Mouse (Mus musculus) limb, embryonic 10.5 days (tissue): ENCODE measurements at regions not wholly inside any gene's neighbourhood (a gene's known extent, or its start where the extent isn't known, plus 50 kb on each side); places are given as distances from the start of the nearest gene placed in this dataset.

ENCODE experiments used
- DNase-seq: peaks from one replicate; pipeline ENCODE4 v3.0.0-alpha.2; 2017; ENCODE audit warnings: low spot score
- H3K27ac ChIP-seq: fragments of 300-500 bp; sonication (generic); 2 replicates; pipeline ENCODE4 v1.5.1; 2016; ENCODE audit warnings: mild to moderate bottlenecking
- H3K27me3 ChIP-seq: fragments of 300-500 bp; sonication (generic); 2 replicates; pipeline ENCODE4 v1.6.1; 2016; ENCODE audit warnings: low read depth, mild to moderate bottlenecking; ENCODE audit not compliant: poor library complexity, severe bottlenecking
- H3K36me3 ChIP-seq: fragments of 300-500 bp; sonication (generic); 2 replicates; pipeline ENCODE4 v1.6.1; 2016; ENCODE audit warnings: mild to moderate bottlenecking, moderate library complexity
- H3K4me1 ChIP-seq: fragments of 300-500 bp; sonication (generic); 2 replicates; pipeline ENCODE4 v1.6.1; 2016
- H3K4me3 ChIP-seq: fragments of 300-500 bp; sonication (generic); 2 replicates; pipeline ENCODE4 v1.5.1; 2016; ENCODE audit warnings: mild to moderate bottlenecking, moderate library complexity
- H3K9me3 ChIP-seq: fragments of 300-500 bp; sonication (generic); replicated peaks from 2 replicates; pipeline ENCODE4 v1.6.1; 2016; ENCODE audit warnings: mild to moderate bottlenecking
- WGBS: fragments of 180-500 bp; shearing (Covaris S2); methylation state at CpG from one replicate; pipeline ENCODE4 v1.1.7; 2016; 5-methylcytosine and 5-hydroxymethylcytosine counted together

DNA sequence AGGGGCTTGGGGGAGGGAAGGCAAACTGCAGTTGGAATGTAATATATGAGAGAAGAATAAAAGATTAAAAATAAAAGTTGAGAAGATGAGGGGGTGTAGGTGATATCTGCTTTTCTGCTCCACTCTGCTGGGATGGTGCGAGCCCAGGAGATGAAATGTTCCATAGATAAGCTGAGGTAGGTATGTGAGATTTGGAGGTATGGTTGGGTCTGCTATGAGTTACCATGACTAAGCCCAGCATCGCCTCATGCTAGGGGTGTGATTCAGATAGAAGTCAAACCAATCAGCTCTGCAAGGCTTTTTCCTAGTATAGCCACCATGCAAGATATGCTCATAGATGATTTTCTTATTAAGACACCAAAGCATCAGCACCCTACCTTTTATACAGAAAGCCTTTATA, 312.3 kb downstream of the Nucb2 start:
- no peaks in the 10 kb centered on the region for H3K4me1 ChIP-seq
- no peak overlapping the region for H3K27ac ChIP-seq
- no peaks in the 10 kb centered on the region for H3K9me3 ChIP-seq
- no peaks in the 10 kb centered on the region for H3K27me3 ChIP-seq
- no peak for DNase-seq
- no peaks in the 10 kb centered on the region for H3K36me3 ChIP-seq
- WGBS, result 95% methylated on average over 2 of the region's 2 CpGs
- no peak overlapping the region for H3K4me3 ChIP-seq

- no peak for DNase-seq
- Histone ChIP-seq H3K4me3 (no peak overlapping the region), H3K9me3 (no peaks in the 10 kb centered on the region), H3K4me1 (no peaks in the 10 kb centered on the region), H3K27me3 (no peaks in the 10 kb centered on the region), H3K36me3 (no peaks in the 10 kb centered on the region), H3K27ac (no peak overlapping the region)
- 88% methylated on average over 7 of the region's 7 CpGs for WGBS
Measured at GRCm38 (mm10) chr7:116817991-116818390, 313.8 kb downstream of the Nucb2 start.

DNA sequence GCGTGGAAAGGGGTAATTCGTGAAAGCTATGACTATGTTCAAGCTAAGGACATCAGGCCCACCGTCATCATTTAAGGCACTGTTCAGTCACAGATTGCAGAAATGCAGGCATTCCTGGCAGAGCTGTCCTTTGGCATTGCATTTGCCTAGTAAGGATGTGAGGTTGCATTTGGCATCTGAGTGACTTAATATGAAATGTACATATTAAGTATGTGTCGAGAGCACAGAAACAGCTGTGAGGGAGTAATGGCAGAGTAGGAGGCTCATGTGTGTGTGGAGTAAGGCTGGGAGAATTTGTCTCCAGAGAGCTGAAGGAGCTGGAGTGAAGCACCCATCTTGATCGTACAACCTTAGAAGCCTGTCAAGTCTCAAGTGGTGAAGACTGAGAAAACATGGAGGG, 316.4 kb downstream of the Nucb2 start:
- Histone ChIP-seq H3K36me3 (no peaks in the 10 kb centered on the region), H3K4me3 (no peak overlapping the region), H3K27me3 (no peaks in the 10 kb centered on the region), H3K27ac (no peak overlapping the region), H3K4me1 (no peaks in the 10 kb centered on the region), H3K9me3 (no peaks in the 10 kb centered on the region)
- DNase-seq, result no peak
- WGBS, result 89% methylated on average over 5 of the region's 5 CpGs

- no peaks in the 10 kb centered on the region for H3K9me3 ChIP-seq
- 28% methylated on average over 3 of the region's 3 CpGs for WGBS
- H3K4me1 ChIP-seq, result peaks cover 10% of the 10 kb centered on the region
- H3K27ac ChIP-seq, result no peak overlapping the region
- H3K27me3 ChIP-seq, result no peaks in the 10 kb centered on the region
- DNase-seq, result no peak
- H3K36me3 ChIP-seq, result no peaks in the 10 kb centered on the region
- H3K4me3 ChIP-seq, result no peak overlapping the region
Measured at GRCm38 (mm10) chr7:116842894-116843293, 338.7 kb downstream of the Nucb2 start.

GRCm38 (mm10) chr7:116847846-116848730, 343.9 kb downstream of the Nucb2 start:
- DNase-seq, result no peak
- Histone ChIP-seq H3K4me1 (peaks cover 3% of the 10 kb centered on the region), H3K36me3 (no peaks in the 10 kb centered on the region), H3K27me3 (no peaks in the 10 kb centered on the region), H3K27ac (no peak overlapping the region), H3K9me3 (no peaks in the 10 kb centered on the region), H3K4me3 (no peak overlapping the region)
- WGBS, result 86% methylated on average over 17 of the region's 17 CpGs

DNA sequence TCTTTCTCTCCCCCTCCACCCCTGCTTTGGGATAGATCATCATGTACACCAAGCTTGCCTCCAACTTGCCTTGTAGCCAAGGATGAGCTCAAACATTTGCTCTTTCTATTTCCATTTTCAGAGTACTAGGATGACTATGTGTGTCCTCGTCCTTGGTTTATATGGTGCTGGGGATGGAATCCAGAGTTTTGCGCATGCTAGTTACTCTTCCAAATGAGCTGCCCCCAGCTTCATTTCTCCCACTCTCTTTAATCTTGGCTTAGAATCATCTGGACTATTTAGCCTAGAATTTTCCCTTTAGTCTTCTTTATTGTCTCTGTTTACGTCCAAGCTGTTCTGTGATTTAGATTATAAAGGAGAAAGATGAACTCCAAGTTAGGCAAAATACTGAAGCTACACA, 349.2 kb downstream of the Nucb2 start:
- H3K4me3 ChIP-seq, result no peak overlapping the region
- no peak overlapping the region for H3K27ac ChIP-seq
- H3K4me1 ChIP-seq, result peaks cover 4% of the 10 kb centered on the region
- no peaks in the 10 kb centered on the region for H3K9me3 ChIP-seq
- no peaks in the 10 kb centered on the region for H3K27me3 ChIP-seq
- 95% methylated on average over 3 of the region's 3 CpGs for WGBS
- DNase-seq, result no peak
- H3K36me3 ChIP-seq, result no peaks in the 10 kb centered on the region

- H3K27ac ChIP-seq, result no peak overlapping the region
- H3K9me3 ChIP-seq, result no peaks in the 10 kb centered on the region
- H3K36me3 ChIP-seq, result no peaks in the 10 kb centered on the region
- 65% methylated on average over 5 of the region's 5 CpGs for WGBS
- H3K4me1 ChIP-seq, result peaks cover 13% of the 10 kb centered on the region
- no peaks in the 10 kb centered on the region for H3K27me3 ChIP-seq
- no peak for DNase-seq
- H3K4me3 ChIP-seq, result no peak overlapping the region
Measured at GRCm38 (mm10) chr7:116857141-116857540, 353.0 kb downstream of the Nucb2 start.

GRCm38 (mm10) chr7:116857744-116858143, 353.6 kb downstream of the Nucb2 start:
- Histone ChIP-seq H3K27ac (no peak overlapping the region), H3K9me3 (no peaks in the 10 kb centered on the region), H3K4me1 (peaks cover 13% of the 10 kb centered on the region), H3K4me3 (no peak overlapping the region), H3K27me3 (no peaks in the 10 kb centered on the region), H3K36me3 (no peaks in the 10 kb centered on the region)
- DNase-seq, result no peak
- WGBS, result 63% methylated on average over 4 of the region's 4 CpGs

DNA sequence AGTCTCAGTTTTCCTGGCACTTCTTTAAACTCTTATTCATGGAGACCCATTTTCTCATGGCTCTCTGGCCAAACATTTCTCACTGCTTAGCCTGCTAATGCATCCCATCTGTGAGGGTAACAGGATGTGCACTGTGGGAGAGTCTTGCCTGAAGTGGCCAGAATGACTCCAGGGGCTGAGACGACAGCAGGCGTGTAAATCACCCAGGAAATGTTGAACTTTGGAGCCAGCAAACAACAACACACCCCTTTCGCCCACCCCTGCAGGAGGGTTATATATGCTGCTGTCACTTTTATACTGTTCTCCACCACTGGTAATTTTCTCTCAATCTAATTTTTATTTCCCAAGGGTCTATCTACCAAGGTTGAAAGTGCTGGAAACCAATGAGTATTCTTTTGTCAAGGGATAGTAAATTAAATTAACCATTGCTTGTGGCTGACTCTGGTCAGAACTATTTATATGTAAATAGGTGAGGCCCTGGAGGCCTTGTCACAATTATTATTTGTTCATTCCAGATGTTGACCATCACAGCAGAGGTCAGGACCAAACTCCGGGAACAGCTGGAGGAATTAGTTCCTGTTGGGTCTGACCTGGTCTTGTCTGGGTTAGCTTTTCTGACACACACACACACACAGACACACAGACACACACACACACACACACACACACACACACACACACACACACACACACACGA, 378.2 kb downstream of the Nucb2 start:
- no peaks in the 10 kb centered on the region for H3K36me3 ChIP-seq
- H3K4me1 ChIP-seq, result peaks cover 36% of the 10 kb centered on the region
- H3K27me3 ChIP-seq, result no peaks in the 10 kb centered on the region
- no peak overlapping the region for H3K4me3 ChIP-seq
- H3K27ac ChIP-seq, result peak overlapping the region; percentile 43; the same call in 1 of the 2 replicates
- no peaks in the 10 kb centered on the region for H3K9me3 ChIP-seq
- 29% methylated on average over 5 of the region's 5 CpGs for WGBS
- DNase-seq, result peak; percentile 58

- peak; percentile 75 for DNase-seq
- Histone ChIP-seq H3K4me1 (peaks cover 30% of the 10 kb centered on the region), H3K27ac (peak overlapping the region; percentile 46; the same call in 1 of the 2 replicates), H3K9me3 (no peaks in the 10 kb centered on the region), H3K36me3 (no peaks in the 10 kb centered on the region), H3K4me3 (no peak overlapping the region), H3K27me3 (no peaks in the 10 kb centered on the region)
- WGBS, result 19% methylated on average over 6 of the region's 6 CpGs
Measured at GRCm38 (mm10) chr7:116893846-116894245, 389.7 kb downstream of the Nucb2 start.

- WGBS, result 65% methylated on average over 6 of the region's 6 CpGs
Measured at GRCm38 (mm10) chr7:116915797-116916196, 411.6 kb downstream of the Nucb2 start.

DNA sequence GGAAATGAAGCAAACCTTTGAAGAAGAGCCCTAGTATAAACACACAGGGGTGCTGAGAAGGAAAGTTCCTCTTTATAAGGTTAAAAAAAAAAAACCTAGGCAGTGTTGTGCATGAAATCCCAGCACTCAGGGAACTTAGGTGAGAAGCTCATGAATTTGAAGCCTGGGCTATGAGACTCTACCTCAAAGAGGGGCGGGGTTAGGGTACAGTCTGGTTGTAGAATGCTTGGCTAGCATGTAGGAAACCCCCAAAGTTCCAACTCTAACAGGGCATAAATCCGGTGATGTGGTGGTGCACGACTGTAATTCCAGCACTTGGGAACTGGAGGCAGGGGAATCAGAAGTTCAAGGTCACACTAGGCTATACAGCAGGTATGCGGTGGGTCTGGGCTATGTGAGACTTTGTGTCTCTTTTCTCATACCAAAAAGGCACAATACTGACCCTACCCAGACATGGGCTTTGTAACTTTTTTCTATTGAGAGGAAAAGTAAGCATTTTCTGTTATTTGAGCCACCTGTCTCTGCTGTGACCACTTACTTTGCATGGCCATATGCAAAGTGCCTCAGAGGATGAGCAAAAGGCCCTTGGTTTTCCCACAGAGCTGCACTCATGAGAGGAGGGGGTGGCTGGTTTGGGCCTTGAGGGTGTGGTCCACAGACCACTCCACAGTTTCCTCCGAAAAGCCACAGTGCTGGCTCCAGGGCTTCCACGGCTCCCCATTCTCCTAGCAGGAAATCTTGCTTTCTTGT, 413.9 kb downstream of the Nucb2 start:
- Histone ChIP-seq H3K36me3 (no peaks in the 10 kb centered on the region), H3K4me3 (no peak overlapping the region), H3K9me3 (no peaks in the 10 kb centered on the region), H3K27me3 (no peaks in the 10 kb centered on the region), H3K4me1 (no peaks in the 10 kb centered on the region), H3K27ac (no peak overlapping the region)
- 93% methylated on average over 6 of the region's 6 CpGs for WGBS
- no peak for DNase-seq

More at GRCm38 (mm10) chr7:116915797-116916196, 411.6 kb downstream of the Nucb2 start:
- no peak for DNase-seq
- Histone ChIP-seq H3K36me3 (no peaks in the 10 kb centered on the region), H3K4me1 (no peaks in the 10 kb centered on the region), H3K27ac (no peak overlapping the region), H3K9me3 (no peaks in the 10 kb centered on the region), H3K27me3 (no peaks in the 10 kb centered on the region), H3K4me3 (no peak overlapping the region)

DNA sequence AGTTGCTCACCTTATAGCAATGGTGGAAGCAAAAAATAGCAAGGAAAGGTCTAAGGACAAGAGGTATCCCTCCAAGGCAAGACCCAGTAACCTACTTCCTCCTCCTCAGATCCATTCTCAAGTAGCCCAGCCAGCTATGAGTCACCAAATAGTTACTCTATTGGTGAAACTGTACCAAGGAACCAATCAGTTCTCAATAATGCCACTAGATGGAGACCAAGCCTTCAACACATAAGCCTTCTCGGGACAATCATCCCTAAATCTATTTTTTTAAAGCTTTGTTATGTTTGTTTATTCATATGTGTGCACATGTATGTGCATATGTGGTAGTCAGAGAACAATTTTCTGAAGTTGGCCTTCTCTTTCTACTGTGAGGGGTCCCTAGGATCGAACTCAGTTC, 434.3 kb upstream of the Xylt1 start:
- no peak for DNase-seq
- Histone ChIP-seq H3K4me1 (no peaks in the 10 kb centered on the region), H3K27me3 (no peaks in the 10 kb centered on the region), H3K4me3 (no peak overlapping the region), H3K27ac (no peak overlapping the region), H3K36me3 (no peaks in the 10 kb centered on the region), H3K9me3 (no peaks in the 10 kb centered on the region)
- WGBS, result 92% methylated on average over 2 of the region's 2 CpGs
